Mouse (Mus musculus) stomach, embryonic 16.5 days (tissue): Measurements from ENCODE around the gene Glb1l. TPM values are rescaled to one million over a fixed set of nuclear protein-coding genes. Genes with fewer than 3 reads are reported as not detected.
A peak's percentile ranks its signal among the peaks of the same experiment; 100 is the strongest.

ENCODE experiments used
- ATAC-seq: fragments of 200-750 bp; cut with Nextera tagmentation; 2 replicates; pipeline ENCODE4 v1.8.0; 2017; ENCODE audit warnings: moderate number of reproducible peaks, moderate TSS enrichment; ENCODE audit not compliant: insufficient read depth, low FRiP score
- H3K27ac ChIP-seq: fragments of 300-500 bp; sonication (generic); 2 replicates; pipeline ENCODE4 v1.5.1; 2014; ENCODE audit warnings: low read length
- H3K27me3 ChIP-seq: fragments of 300-500 bp; sonication (generic); 2 replicates; pipeline ENCODE4 v1.6.1; 2014; ENCODE audit warnings: low read length, control low read depth, mixed read lengths; ENCODE audit not compliant: control insufficient read depth, insufficient read depth
- H3K36me3 ChIP-seq: fragments of 300-500 bp; sonication (generic); 2 replicates; pipeline ENCODE4 v1.6.1; 2014; ENCODE audit warnings: low read length; ENCODE audit not compliant: control insufficient read depth, insufficient read depth
- H3K4me1 ChIP-seq: fragments of 300-500 bp; sonication (generic); 2 replicates; pipeline ENCODE4 v1.6.1; 2014; ENCODE audit warnings: low read length, control low read depth, mixed read lengths; ENCODE audit not compliant: control insufficient read depth, insufficient read depth
- H3K4me2 ChIP-seq: fragments of 300-500 bp; sonication (generic); 2 replicates; pipeline ENCODE4 v1.6.1; 2014; ENCODE audit warnings: low read depth, low read length, mixed read lengths
- H3K4me3 ChIP-seq: fragments of 300-500 bp; sonication (generic); replicated peaks from 2 replicates; pipeline ENCODE4 v1.5.1; 2014; ENCODE audit warnings: mild to moderate bottlenecking, low read length
- H3K9ac ChIP-seq: fragments of 300-500 bp; sonication (generic); 2 replicates; pipeline ENCODE4 v1.6.1; 2014; ENCODE audit warnings: low read length
- H3K9me3 ChIP-seq: fragments of 300-500 bp; sonication (generic); replicated peaks from 2 replicates; pipeline ENCODE4 v1.6.1; 2016; ENCODE audit warnings: low read length, control low read depth; ENCODE audit not compliant: control insufficient read depth
- WGBS: fragments of 180-500 bp; shearing (Covaris S2); extraction: QIAGEN DNeasy Blood & Tissue Kit; methylation state at CpG from one replicate; pipeline ENCODE4 v1.1.7; 2014; 5-methylcytosine and 5-hydroxymethylcytosine counted together
- polyA plus RNA-seq: library from polyadenylated mRNA; unstranded; fragments of >200 nt; fragmentation: Nextera tagmentation; extraction: Ambion mirVana; gene quantifications from 2 replicates; pipeline ENCODE4 v1.2.1, GENCODE M21; 2015

Gene Glb1l
- polyA plus RNA-seq = 18.2 and 20.1 TPM in 2 replicates

- 4% methylated on average over 42 of the region's 42 CpGs for WGBS
- peak; percentile 88 for ATAC-seq
- Histone ChIP-seq H3K9me3 (no peaks in the 10 kb centered on the region), H3K36me3 (peaks cover 9% of the 10 kb centered on the region), H3K4me1 (peaks cover 32% of the 10 kb centered on the region), H3K9ac (peak within 1 kb of the TSS; percentile 95), H3K4me2 (peak within 1 kb of the TSS; percentile 88), H3K4me3 (peak within 1 kb of the TSS; percentile 96), H3K27ac (peak within 1 kb of the TSS; percentile 43; the same call in 1 of the 2 replicates), H3K27me3 (no peaks in the 10 kb centered on the region)
Measured at GRCm38 (mm10) chr1:75210136-75211087, at the start of gene Glb1l, which contains the start of gene Stk16. Gene Glb1l, minus strand, starts transcription at chr1:75210813. Gene Stk16, plus strand, starts transcription at chr1:75210838.

- Histone ChIP-seq H3K4me3 (no peak overlapping the region), H3K4me1 (0 out of 2 replicates have a peak, but pooled peaks cover 3% of the 10 kb centered on the region), H3K27ac (no peak overlapping the region), H3K4me2 (no peak overlapping the region), H3K9me3 (no peaks in the 10 kb centered on the region), H3K27me3 (no peaks in the 10 kb centered on the region), H3K36me3 (no peaks in the 10 kb centered on the region), H3K9ac (no peak overlapping the region)
- 61% methylated on average over 10 of the region's 10 CpGs for WGBS
- ATAC-seq = no peak
Measured at GRCm38 (mm10) chr1:75255516-75256046, 45.0 kb upstream of the Glb1l start.

- H3K27ac ChIP-seq = no peak overlapping the region
- H3K27me3 ChIP-seq = no peaks in the 10 kb centered on the region
- no peak overlapping the region for H3K4me3 ChIP-seq
- no peak for ATAC-seq
- 0 out of 2 replicates have a peak, but pooled peaks cover 3% of the 10 kb centered on the region for H3K4me1 ChIP-seq
- WGBS = 75% methylated on average over 8 of the region's 8 CpGs
- no peaks in the 10 kb centered on the region for H3K9me3 ChIP-seq
- no peak overlapping the region for H3K9ac ChIP-seq
- no peak overlapping the region for H3K4me2 ChIP-seq
- no peaks in the 10 kb centered on the region for H3K36me3 ChIP-seq
Measured at GRCm38 (mm10) chr1:75254625-75255013, 44.0 kb upstream of the Glb1l start.

GRCm38 (mm10) chr1:75253849-75254624 lies 43.4 kb upstream of the Glb1l start:
- H3K36me3 ChIP-seq = no peaks in the 10 kb centered on the region
- no peak for ATAC-seq
- H3K4me1 ChIP-seq = 0 out of 2 replicates have a peak, but pooled peaks cover 3% of the 10 kb centered on the region
- H3K27ac ChIP-seq = no peak overlapping the region
- no peaks in the 10 kb centered on the region for H3K9me3 ChIP-seq
- H3K9ac ChIP-seq = no peak overlapping the region
- H3K27me3 ChIP-seq = no peaks in the 10 kb centered on the region
- no peak overlapping the region for H3K4me2 ChIP-seq
- H3K4me3 ChIP-seq = no peak overlapping the region
- WGBS = 63% methylated on average over 16 of the region's 16 CpGs

- no peak for ATAC-seq
- Histone ChIP-seq H3K36me3 (no peaks in the 10 kb centered on the region), H3K4me3 (no peak overlapping the region), H3K9me3 (no peaks in the 10 kb centered on the region), H3K27me3 (no peaks in the 10 kb centered on the region), H3K4me2 (no peak overlapping the region), H3K4me1 (peaks cover 5% of the 10 kb centered on the region), H3K27ac (no peak overlapping the region), H3K9ac (no peak overlapping the region)
- 74% methylated on average over 16 of the region's 16 CpGs for WGBS
Measured at GRCm38 (mm10) chr1:75253029-75253428, 42.4 kb upstream of the Glb1l start.

GRCm38 (mm10) chr1:75252308-75252707 lies 41.7 kb upstream of the Glb1l start:
- Histone ChIP-seq H3K27ac (no peak overlapping the region), H3K27me3 (no peaks in the 10 kb centered on the region), H3K4me2 (no peak overlapping the region), H3K9me3 (no peaks in the 10 kb centered on the region), H3K4me3 (no peak overlapping the region), H3K36me3 (no peaks in the 10 kb centered on the region), H3K9ac (no peak overlapping the region), H3K4me1 (peaks cover 12% of the 10 kb centered on the region)
- 70% methylated on average over 13 of the region's 13 CpGs for WGBS
- no peak for ATAC-seq

- peak overlapping the region; percentile 66 for H3K9ac ChIP-seq
- 3% methylated on average over 21 of the region's 22 CpGs for WGBS
- H3K36me3 ChIP-seq = no peaks in the 10 kb centered on the region
- ATAC-seq = peak; percentile 72
- peaks cover 12% of the 10 kb centered on the region for H3K4me1 ChIP-seq
- peak overlapping the region; percentile 50 for H3K4me2 ChIP-seq
- H3K9me3 ChIP-seq = no peaks in the 10 kb centered on the region
- H3K27me3 ChIP-seq = no peaks in the 10 kb centered on the region
- H3K4me3 ChIP-seq = peak overlapping the region; percentile 29
- H3K27ac ChIP-seq = no peak overlapping the region
Measured at GRCm38 (mm10) chr1:75251112-75251970, 40.7 kb upstream of the Glb1l start.

GRCm38 (mm10) chr1:75250498-75250897 lies 39.9 kb upstream of the Glb1l start:
- Histone ChIP-seq H3K27ac (no peak overlapping the region), H3K4me2 (no peak overlapping the region), H3K9ac (no peak overlapping the region), H3K27me3 (no peaks in the 10 kb centered on the region), H3K4me1 (peaks cover 12% of the 10 kb centered on the region), H3K9me3 (no peaks in the 10 kb centered on the region), H3K4me3 (no peak overlapping the region), H3K36me3 (no peaks in the 10 kb centered on the region)
- no peak for ATAC-seq
- 64% methylated on average over 3 of the region's 3 CpGs for WGBS
